Mouse (Mus musculus) midbrain, embryonic 10.5 days (tissue): Measurements from ENCODE around the gene Ddx20. TPM values are rescaled to one million over a fixed set of nuclear protein-coding genes. Genes with fewer than 3 reads are reported as not detected.

ENCODE experiments used
- DNase-seq: peaks from one replicate; pipeline ENCODE4 v3.0.0-alpha.2; 2017; ENCODE audit warnings: low spot score
- H3K27ac ChIP-seq: fragments of 300-500 bp; sonication (generic); replicated peaks from 2 replicates; pipeline ENCODE4 v1.5.1; 2016; ENCODE audit warnings: mild to moderate bottlenecking
- H3K27me3 ChIP-seq: fragments of 300-500 bp; sonication (generic); 2 replicates; pipeline ENCODE4 v1.6.1; 2016; ENCODE audit warnings: low read depth, mild to moderate bottlenecking; ENCODE audit not compliant: poor library complexity, severe bottlenecking
- H3K36me3 ChIP-seq: fragments of 300-500 bp; sonication (generic); 2 replicates; pipeline ENCODE4 v1.6.1; 2016; ENCODE audit warnings: mild to moderate bottlenecking, moderate library complexity
- H3K4me1 ChIP-seq: fragments of 300-500 bp; sonication (generic); 2 replicates; pipeline ENCODE4 v1.6.1; 2016
- H3K4me3 ChIP-seq: fragments of 300-500 bp; sonication (generic); 2 replicates; pipeline ENCODE4 v1.5.1; 2016; ENCODE audit warnings: mild to moderate bottlenecking, moderate library complexity
- H3K9me3 ChIP-seq: fragments of 300-500 bp; sonication (generic); replicated peaks from 2 replicates; pipeline ENCODE4 v1.6.1; 2016; ENCODE audit warnings: mild to moderate bottlenecking
- WGBS: fragments of 180-500 bp; shearing (Covaris S2); methylation state at CpG from one replicate; pipeline ENCODE4 v1.1.7; 2016; 5-methylcytosine and 5-hydroxymethylcytosine counted together
- polyA plus RNA-seq: library from polyadenylated mRNA; unstranded; fragments of >200 nt; fragmentation: Nextera tagmentation; extraction: Ambion mirVana; gene quantifications from 2 replicates; pipeline ENCODE4 v1.2.1, GENCODE M21; 2016

The Ddx20 gene
- 51.3 and 53.5 TPM in 2 replicates for polyA plus RNA-seq

DNA sequence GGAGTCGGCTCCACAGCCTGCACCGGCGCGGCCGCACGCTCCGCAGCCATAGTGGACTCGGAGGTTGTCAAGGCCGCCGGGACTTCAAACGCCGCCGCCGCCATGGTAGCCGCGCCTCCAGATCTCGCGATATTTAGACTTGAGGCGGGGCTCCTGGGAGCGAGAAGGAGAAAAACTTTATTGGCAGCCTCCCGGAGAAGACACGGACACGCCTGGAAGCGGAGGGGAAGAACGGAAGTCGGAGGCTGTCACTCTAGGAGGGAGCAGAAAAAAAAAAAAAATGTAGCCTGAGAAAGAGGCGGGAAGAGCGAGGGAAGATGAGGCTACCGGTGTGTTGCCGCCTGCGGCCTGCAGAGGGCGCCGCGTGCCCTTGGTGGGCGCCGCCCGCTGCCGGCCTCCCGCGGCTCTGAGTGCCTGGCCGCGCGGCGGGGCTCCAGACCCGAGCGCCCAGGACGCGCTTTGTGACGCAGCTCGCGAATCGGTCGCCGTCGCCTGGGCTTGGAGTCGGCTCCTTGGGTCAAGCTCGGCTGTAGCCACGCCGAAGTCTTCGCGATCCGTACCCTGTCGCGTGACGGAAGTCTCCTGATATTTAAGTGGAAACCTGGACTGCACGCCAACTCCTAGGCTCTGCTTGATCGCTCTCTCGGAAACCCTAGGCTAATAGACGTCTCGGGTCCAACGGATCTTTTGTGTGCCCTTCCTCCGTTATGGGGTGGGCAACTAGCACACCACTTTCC is at the start of gene Ddx20:
TSS of gene Ddx20 (minus strand) at position 251 of the 737 bp plus-strand sequence.
- Histone ChIP-seq H3K27ac (peak within 1 kb of the TSS; percentile 94), H3K4me3 (peak within 1 kb of the TSS; percentile 71), H3K4me1 (peaks cover 19% of the 10 kb centered on the region), H3K36me3 (peaks cover 25% of the 10 kb centered on the region), H3K27me3 (0 out of 2 replicates have a peak, but pooled peaks cover 7% of the 10 kb centered on the region), H3K9me3 (no peaks in the 10 kb centered on the region)
- WGBS, result under 1% methylated on average over 72 of the region's 72 CpGs
- DNase-seq, result peak; percentile 98

DNA sequence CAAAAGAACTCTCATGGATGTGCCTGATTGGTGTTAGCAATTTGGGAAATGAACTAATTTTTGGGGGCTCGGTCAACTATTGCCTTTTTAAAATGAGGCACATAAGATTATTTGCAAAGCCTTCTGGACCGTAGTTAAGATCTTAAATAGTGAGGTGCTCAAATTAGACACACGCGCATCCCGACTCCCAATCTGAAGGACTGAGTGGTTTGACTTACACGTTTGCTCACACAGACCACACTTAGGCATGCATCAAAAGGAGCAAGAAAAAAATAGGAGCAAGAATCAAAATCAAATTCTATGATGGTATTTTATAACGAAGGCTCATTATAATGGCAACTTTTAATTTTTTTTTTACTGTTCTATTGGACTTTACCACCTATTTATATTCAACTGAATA is 49.7 kb upstream of the Ddx20 start:
- H3K36me3 ChIP-seq, result peaks cover 37% of the 10 kb centered on the region

DNA sequence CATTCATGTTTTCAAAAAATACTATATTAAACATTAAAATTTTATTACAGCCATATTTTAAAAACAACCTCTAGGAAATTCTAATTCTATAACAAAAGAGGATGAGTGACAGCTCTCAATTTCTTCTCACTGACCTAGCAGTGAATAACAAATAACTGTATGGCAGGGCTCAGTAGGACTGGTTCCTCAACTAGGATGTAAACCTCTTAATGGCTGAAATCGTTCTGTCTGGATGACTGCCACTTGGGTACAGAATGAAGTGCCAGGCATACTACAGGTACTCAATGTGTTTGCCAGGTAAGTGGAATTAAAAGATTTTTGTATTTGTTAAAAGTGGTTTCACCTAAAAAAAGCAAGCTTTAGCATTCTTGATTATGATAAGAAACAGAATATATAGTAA is 48.8 kb upstream of the Ddx20 start:
- H3K4me1 ChIP-seq, result no peaks in the 10 kb centered on the region
- H3K27ac ChIP-seq, result no peak overlapping the region
- peaks cover 39% of the 10 kb centered on the region for H3K36me3 ChIP-seq
- H3K4me3 ChIP-seq, result no peak overlapping the region
- 90% methylated on average over 1 of the region's 1 CpGs for WGBS
- DNase-seq, result no peak
- no peaks in the 10 kb centered on the region for H3K9me3 ChIP-seq
- H3K27me3 ChIP-seq, result no peaks in the 10 kb centered on the region

More for the DNA sequence above, 49.7 kb upstream of the Ddx20 start:
- 94% methylated on average over 7 of the region's 7 CpGs for whole genome bisulfite sequencing
- H3K27ac ChIP-seq, result no peak overlapping the region
- DNase-seq, result no peak
- no peak overlapping the region for H3K4me3 ChIP-seq
- H3K9me3 ChIP-seq, result no peaks in the 10 kb centered on the region
- no peaks in the 10 kb centered on the region for H3K4me1 ChIP-seq
- H3K27me3 ChIP-seq, result no peaks in the 10 kb centered on the region

DNA sequence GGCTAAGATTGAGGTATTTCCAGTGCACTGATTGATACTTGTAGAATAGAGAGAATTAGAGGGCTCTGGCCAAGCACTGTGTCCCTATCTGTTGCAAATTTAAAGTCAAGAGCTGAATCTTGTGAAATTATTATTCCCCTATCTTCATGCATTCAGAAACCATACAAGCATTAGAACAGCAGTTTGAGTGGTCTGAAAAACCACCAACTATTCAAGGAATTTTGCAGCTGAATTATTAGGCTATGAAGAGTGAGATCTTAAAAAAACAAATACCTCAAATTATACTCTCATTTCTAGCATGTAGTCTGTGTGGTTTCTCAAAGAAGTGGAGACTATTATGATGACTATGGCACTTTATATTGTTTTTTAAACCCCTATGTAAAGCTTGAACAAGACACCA is 47.9 kb upstream of the Ddx20 start:
- no peak for DNase-seq
- Histone ChIP-seq H3K36me3 (peaks cover 46% of the 10 kb centered on the region), H3K27ac (no peak overlapping the region), H3K27me3 (no peaks in the 10 kb centered on the region), H3K4me3 (no peak overlapping the region), H3K4me1 (no peaks in the 10 kb centered on the region), H3K9me3 (no peaks in the 10 kb centered on the region)

DNA sequence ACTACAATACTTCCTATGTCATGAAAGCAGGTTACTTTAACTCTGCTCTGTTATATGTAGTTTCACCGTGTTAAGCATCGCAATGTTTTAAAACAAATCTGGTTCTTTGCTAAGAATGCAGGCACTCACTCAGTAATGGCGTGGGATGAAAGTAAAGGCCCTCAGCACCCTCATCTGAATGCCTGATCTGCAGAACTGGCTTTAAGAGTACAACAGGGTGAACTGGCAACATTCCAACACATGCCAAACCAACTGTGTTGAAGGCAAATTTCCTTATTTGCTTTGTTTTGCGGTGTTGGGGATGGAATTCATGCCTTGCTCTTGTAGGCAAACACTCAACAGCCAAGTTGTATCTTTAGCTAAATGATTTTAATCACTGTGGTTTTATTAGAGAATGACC is 46.2 kb upstream of the Ddx20 start:
- 96% methylated on average over 4 of the region's 4 CpGs for WGBS
- H3K9me3 ChIP-seq, result no peaks in the 10 kb centered on the region
- no peaks in the 10 kb centered on the region for H3K4me1 ChIP-seq
- H3K27me3 ChIP-seq, result no peaks in the 10 kb centered on the region
- no peak overlapping the region for H3K4me3 ChIP-seq
- DNase-seq, result no peak
- no peak overlapping the region for H3K27ac ChIP-seq
- H3K36me3 ChIP-seq, result peaks cover 46% of the 10 kb centered on the region

DNA sequence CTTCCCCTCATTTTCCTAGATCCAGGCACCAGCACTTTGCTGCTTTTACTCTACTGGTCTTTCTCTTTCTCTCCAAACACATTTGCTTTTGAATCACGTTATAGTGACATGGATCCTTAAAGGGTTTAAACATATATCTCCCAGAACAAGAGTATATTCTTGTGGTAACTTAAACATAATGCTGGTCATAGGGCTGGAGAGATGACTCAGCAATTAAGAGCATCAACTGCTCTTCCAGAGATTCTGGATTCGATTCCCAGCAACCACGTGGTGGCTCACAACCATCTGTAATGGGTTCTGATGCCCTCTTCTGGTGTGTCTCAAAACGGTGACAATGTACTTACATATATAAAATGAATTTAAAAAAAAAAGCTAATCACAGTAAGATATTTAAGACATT is 45.0 kb upstream of the Ddx20 start:
- DNase-seq, result no peak
- Histone ChIP-seq H3K4me1 (no peaks in the 10 kb centered on the region), H3K36me3 (peaks cover 34% of the 10 kb centered on the region), H3K27me3 (no peaks in the 10 kb centered on the region), H3K27ac (no peak overlapping the region), H3K4me3 (no peak overlapping the region), H3K9me3 (no peaks in the 10 kb centered on the region)
- WGBS, result 92% methylated on average over 4 of the region's 4 CpGs

DNA sequence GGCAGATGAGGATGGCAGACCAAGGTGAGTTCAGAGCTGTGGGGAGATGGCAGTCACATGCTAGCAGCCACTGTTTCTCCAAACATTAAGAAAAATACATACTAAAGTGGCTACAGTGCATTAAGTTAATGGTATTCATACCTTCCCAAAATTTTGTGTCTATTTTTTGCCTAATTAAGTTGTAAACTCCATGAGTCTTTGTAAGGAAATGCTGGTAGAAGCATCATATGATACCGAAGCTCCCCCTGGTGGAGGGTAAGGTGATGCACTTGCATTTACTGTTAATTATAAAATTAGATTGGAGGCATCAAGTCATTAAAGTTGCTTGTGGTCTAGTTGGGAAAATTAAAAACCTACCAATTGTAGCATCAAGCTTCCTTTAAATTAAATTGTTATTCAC is 38.7 kb upstream of the Ddx20 start:
- no peak overlapping the region for H3K4me3 ChIP-seq
- no peak overlapping the region for H3K27ac ChIP-seq
- 11% methylated on average over 1 of the region's 1 CpGs for WGBS
- no peak for DNase-seq
- peaks cover 6% of the 10 kb centered on the region; the same call in 1 of the 2 replicates for H3K36me3 ChIP-seq
- H3K9me3 ChIP-seq, result no peaks in the 10 kb centered on the region
- H3K27me3 ChIP-seq, result no peaks in the 10 kb centered on the region
- peaks cover 5% of the 10 kb centered on the region for H3K4me1 ChIP-seq

DNA sequence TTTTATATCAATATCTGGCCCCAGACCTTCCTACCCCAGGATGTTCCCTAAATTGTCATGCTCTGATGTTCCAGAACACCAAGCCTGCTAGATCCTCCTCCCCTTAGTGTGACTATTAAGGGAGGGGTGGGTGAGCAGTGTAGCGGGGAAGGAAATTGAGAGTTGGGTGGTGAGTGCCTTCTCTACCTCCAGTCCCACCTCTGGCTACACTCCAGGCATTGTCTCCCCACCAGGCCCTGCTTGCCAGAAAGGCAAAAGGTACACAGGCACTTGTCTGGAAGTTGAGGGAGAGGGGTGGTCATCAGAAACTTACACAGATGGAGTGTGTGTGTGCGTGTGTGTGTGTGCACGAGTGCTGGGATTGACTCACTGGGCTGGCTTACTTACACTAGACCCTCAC is 35.1 kb upstream of the Ddx20 start:
- peaks cover 20% of the 10 kb centered on the region for H3K4me1 ChIP-seq
- no peak for DNase-seq
- no peaks in the 10 kb centered on the region for H3K27me3 ChIP-seq
- no peak overlapping the region for H3K4me3 ChIP-seq
- H3K27ac ChIP-seq, result no peak overlapping the region
- 92% methylated on average over 3 of the region's 3 CpGs for WGBS
- no peaks in the 10 kb centered on the region for H3K9me3 ChIP-seq
- H3K36me3 ChIP-seq, result no peaks in the 10 kb centered on the region

DNA sequence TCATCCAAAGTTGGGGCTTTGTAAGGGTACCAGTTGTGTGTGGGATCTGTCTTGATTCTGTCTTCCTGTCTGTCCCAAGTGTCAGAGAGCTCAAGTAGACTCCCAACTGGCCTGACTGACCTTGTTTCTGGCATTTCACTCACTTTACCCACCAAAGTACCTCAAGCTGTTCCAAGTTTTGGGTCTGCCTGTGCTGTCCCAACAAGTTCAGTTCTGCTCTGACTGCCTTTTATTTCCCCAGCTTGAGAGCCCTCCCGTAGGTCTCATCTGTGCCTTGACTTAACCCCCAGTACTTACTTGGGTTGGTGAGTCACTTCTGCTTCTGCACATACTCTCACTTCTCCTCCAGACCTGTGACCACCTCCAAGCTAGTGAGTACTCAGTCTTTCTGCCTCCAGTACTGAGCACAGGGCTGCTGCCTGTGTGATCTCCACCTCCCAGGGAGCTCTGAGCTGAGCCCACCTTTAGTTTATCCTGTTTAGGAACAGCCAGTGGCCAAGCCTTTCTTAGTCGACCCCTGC is 34.4 kb upstream of the Ddx20 start:
- H3K27ac ChIP-seq, result no peak overlapping the region
- H3K27me3 ChIP-seq, result no peaks in the 10 kb centered on the region
- WGBS, result 68% methylated on average over 2 of the region's 2 CpGs
- no peak overlapping the region for H3K4me3 ChIP-seq
- no peaks in the 10 kb centered on the region for H3K9me3 ChIP-seq
- H3K36me3 ChIP-seq, result no peaks in the 10 kb centered on the region
- DNase-seq, result no peak
- peaks cover 24% of the 10 kb centered on the region for H3K4me1 ChIP-seq

DNA sequence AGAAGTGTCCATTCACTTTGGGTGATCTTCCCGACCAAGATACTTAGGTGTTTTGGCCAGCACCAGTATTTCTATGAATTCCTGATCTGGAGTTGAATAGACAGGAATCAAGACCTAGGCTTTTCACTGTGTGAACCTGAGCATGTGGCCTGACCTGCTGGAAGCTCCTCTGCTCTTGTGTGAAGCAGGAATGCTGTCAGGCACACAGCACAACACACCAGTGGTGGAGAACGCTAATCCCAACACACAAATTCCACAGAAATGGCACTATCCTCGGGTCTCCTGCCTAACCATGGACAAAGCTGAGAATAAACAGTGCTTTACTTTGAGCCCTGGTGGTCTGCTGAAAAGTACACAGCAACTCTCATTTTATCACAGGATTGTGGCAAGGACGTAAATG is 33.1 kb upstream of the Ddx20 start:
- Histone ChIP-seq H3K4me1 (peaks cover 31% of the 10 kb centered on the region), H3K9me3 (no peaks in the 10 kb centered on the region), H3K27ac (no peak overlapping the region), H3K27me3 (no peaks in the 10 kb centered on the region), H3K4me3 (no peak overlapping the region), H3K36me3 (no peaks in the 10 kb centered on the region)
- WGBS, result 77% methylated on average over 4 of the region's 4 CpGs
- no peak for DNase-seq

DNA sequence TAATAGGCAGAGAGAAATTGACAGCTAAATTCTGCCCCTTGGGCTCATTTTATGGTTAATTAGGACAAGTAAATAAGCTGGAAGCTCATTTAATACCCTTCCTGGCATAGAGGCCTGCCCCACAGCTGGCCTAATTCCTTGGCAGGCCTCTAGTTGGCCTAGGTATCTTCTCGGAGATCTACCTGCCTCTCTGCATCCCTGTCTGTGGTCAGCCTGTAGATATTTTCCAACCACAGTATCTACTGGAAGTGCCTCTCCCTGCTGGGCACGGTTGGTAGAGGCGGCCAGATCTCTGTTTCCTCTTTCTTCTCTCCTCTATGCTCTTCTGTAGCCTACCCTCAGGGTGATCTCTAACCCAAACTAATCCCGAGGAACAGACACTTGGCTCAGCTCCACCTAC is 32.6 kb upstream of the Ddx20 start:
- no peak overlapping the region for H3K27ac ChIP-seq
- H3K9me3 ChIP-seq, result no peaks in the 10 kb centered on the region
- no peaks in the 10 kb centered on the region for H3K27me3 ChIP-seq
- DNase-seq, result no peak
- no peaks in the 10 kb centered on the region for H3K36me3 ChIP-seq
- 78% methylated on average over 4 of the region's 4 CpGs for WGBS
- H3K4me1 ChIP-seq, result peaks cover 33% of the 10 kb centered on the region
- H3K4me3 ChIP-seq, result no peak overlapping the region

DNA sequence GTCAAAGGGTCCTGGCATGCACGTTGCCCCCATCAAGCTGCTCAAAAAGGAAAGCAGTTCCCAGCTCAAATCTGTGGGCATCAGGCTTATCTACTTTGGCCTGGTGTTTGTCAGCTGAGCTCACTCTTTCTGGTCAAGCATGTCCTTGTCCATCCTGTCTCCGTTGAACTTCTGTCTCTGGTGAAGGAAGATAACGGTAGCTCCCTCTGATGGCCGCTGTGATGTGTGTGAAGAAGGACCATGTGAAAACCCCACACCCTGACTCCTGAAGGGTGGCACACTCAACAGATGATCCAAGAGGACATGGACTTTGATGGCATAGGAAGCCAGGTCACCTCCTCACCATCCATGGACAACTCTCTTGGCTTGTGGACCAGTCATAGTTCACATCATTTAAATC is 31.4 kb upstream of the Ddx20 start:
- Histone ChIP-seq H3K27ac (no peak overlapping the region), H3K27me3 (no peaks in the 10 kb centered on the region), H3K4me1 (peaks cover 44% of the 10 kb centered on the region), H3K9me3 (no peaks in the 10 kb centered on the region), H3K4me3 (no peak overlapping the region), H3K36me3 (no peaks in the 10 kb centered on the region)
- no peak for DNase-seq
- 63% methylated on average over 4 of the region's 4 CpGs for WGBS

DNA sequence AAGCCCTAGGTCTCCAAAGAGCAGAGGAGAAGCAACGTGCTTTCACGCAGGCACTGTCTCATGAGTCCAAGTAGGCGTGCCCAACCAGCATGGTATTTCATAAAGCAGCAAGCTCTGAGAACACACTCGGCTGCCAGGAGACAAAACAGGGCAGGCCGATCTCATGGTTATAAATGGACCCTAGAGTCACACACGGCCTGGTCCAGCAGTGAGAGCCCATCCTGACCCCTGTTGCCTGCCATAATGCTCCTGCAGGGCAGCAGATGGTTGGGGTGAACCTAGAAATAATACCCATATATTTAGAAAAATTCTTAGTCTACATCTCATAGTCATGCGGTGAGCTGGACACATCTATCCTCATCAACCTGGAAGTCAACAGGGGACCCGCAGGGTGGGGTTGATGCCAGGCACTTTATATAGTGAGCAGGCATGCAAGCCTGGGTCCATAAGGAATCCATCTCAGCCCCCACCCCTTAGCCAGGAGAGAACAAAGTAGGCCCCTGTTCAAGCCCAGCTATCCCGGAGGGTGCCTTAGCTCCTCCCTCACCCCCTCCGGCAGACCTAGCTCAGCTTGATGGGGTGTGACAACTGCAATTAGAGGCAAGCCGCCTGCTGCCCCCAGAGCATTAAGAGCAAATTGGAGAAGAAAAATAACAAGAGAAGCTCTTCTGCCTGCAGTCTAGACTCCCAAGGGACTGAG is 30.6 kb upstream of the Ddx20 start:
- Histone ChIP-seq H3K27ac (peak overlapping the region; percentile 28; the same call in 1 of the 2 replicates), H3K4me3 (no peak overlapping the region), H3K27me3 (no peaks in the 10 kb centered on the region), H3K9me3 (no peaks in the 10 kb centered on the region), H3K36me3 (no peaks in the 10 kb centered on the region), H3K4me1 (peaks cover 49% of the 10 kb centered on the region)
- WGBS, result 69% methylated on average over 11 of the region's 11 CpGs
- DNase-seq, result no peak
